Mouse (Mus musculus) pancreas, adult 10 weeks (tissue): ENCODE measurements around the gene Olfr209. TPM values are rescaled to one million over a fixed set of nuclear protein-coding genes. Genes with fewer than 3 reads are reported as not detected.

ENCODE experiments used
- polyA plus RNA-seq: library from polyadenylated mRNA; stranded (reverse); fragments of 350-450 nt; fragmentation: Illumina TruSeq; extraction: RNeasy Lipid Tissue Mini Kit (QIAGEN cat#74804); gene quantifications from one replicate; pipeline ENCODE4 v1.2.3, GENCODE M21; 2015; ENCODE audit warnings: low read depth, low replicate concordance; ENCODE audit not compliant: insufficient read depth

The Olfr209 gene
- polyA plus RNA-seq, result not detected

GRCm38 (mm10) chr16:59363893-59364292, at the start of gene Olfr209:
Olfr209 (minus strand) TSS chr16:59363993.

GRCm38 (mm10) chr16:59407032-59407431, 43.2 kb upstream of the Olfr209 start, which contains the start of gene Gabrr3:
Gabrr3 (plus strand) TSS chr16:59407332.

DNA sequence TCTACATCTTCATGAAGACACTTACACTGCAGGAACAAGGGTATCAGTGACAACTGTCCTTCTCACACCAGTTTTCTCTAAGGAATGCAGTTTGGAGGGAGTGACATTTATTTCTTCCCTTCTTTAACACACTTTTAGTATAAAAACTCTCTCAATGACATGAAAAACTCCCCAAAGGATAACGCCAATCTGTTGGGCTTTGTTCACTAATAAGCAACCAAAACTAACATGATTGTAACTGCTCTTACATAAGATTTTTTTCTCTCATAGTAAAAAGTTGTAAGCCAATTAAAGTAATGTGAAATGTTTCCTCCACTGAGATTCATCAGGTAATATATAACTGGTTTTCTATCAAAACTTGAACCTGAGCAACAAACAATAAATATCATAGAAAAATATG, 14.6 kb downstream of the Olfr209 start, which contains the start of gene Olfr206:
Gene Olfr206, minus strand, starts transcription at position 101 of the 400 bp plus-strand sequence.

DNA sequence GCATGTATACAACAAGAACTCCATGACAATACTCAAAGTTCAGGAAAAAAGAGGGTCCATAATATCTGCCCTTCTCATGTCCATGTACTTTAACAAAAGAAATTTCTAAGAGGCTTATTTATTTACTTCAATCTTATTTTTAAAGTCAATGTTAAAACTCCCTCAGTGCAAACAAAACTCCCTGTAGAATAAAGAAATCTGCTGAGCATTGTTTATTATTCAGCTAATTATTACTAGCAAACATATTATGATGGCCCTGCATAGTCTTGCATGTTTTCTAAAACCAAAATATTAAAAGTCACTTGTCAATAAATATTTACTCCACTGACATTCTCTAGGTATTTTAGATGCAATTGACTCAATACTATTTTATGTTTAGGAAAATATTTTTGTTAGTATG, 32.8 kb downstream of the Olfr209 start, which contains the start of gene Olfr205:
Gene Olfr205, minus strand, starts transcription at position 101 of the 400 bp plus-strand sequence.

GRCm38 (mm10) chr16:59318148-59318547, 45.6 kb downstream of the Olfr209 start, which contains the start of gene Olfr204:
Olfr204 (minus strand) TSS chr16:59318248.

Other genes starting within 250 kb of the Olfr209 start
- not detected for gene Olfr194, start 242.9 kb downstream of the Olfr209 start, polyA plus RNA-seq
- not detected for gene Olfr195, start 216.9 kb downstream of the Olfr209 start, polyA plus RNA-seq
- not detected for gene Olfr196, start 193.5 kb downstream of the Olfr209 start, polyA plus RNA-seq
- not detected for gene Olfr198, start 160.5 kb downstream of the Olfr209 start, polyA plus RNA-seq
- not detected for gene Olfr199, start 144.2 kb downstream of the Olfr209 start, polyA plus RNA-seq
- not detected for gene Olfr201, start 91.4 kb downstream of the Olfr209 start, polyA plus RNA-seq
- not detected for gene Olfr202, start 77.2 kb downstream of the Olfr209 start, polyA plus RNA-seq
- not detected for gene Olfr203, start 65.1 kb downstream of the Olfr209 start, polyA plus RNA-seq
- gene Olfr204, start 45.7 kb downstream of the Olfr209 start, polyA plus RNA-seq, result not detected
- not detected for gene Olfr205, start 32.9 kb downstream of the Olfr209 start, polyA plus RNA-seq
- gene Olfr206, start 14.7 kb downstream of the Olfr209 start, polyA plus RNA-seq, result not detected
- not detected for gene Gabrr3, start 43.3 kb upstream of the Olfr209 start, polyA plus RNA-seq
- gene Riox2, start 107.8 kb upstream of the Olfr209 start, polyA plus RNA-seq, result 5.4 TPM
- gene Crybg3, start 237.0 kb upstream of the Olfr209 start, polyA plus RNA-seq, result 4.9 TPM